Mouse (Mus musculus): ENCODE results near the gene 1700015F17Rik.

1700015F17Rik gene

DNA sequence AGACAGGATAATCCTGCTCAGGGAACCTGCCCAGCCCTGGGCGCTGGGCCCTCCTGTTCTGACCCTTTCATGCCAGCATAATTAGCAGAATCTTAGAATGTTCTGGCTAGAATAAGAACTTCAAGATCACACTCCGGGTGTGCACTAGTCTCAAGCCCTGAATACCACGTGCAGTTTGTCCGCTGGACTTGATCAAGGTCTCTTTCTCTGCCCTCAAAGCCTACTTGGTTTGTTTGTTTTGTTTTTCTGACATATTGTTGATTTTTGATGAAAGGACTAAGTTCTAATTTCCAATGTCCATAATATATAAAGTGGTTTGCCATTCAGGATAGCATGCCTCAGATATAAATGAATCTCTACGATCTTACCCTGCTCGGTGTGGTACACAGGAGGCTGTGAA lies at the start of gene 1700015F17Rik:
Gene 1700015F17Rik (minus strand): TSS at position 101 of the 400 bp plus-strand sequence.
- DNase-seq, result no peak

DNA sequence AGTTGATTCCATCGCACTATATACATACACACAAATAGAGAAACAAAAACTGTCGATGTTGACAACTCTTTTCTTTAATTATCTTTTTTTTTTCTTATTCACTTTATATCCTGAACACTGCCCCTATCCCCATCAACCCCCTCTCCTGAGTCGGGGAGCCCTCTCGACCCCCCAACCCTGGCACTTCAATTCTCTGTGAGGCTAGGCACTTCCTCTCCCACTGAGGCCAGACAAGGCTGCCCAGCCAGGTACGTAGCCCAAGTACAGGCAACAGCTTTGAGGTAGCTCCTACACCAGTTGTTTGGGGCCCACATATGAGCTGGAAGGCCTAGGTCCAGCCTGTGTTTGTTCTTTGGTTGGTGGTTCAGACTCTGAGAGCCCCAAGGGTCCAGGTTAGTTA lies 36.5 kb upstream of the 1700015F17Rik start:
- DNase-seq, result no peak

- DNase-seq, result peak; percentile 98 to 99
These were observed 35.5 kb upstream of the 1700015F17Rik start, which contains the start of gene Cldn12 for GRCm38 (mm10) chr5:5514196-5515076. Gene Cldn12, minus strand, starts transcription at chr5:5514958.

GRCm38 (mm10) chr5:5511401-5511800 lies 32.5 kb upstream of the 1700015F17Rik start:
- DNase-seq, result no peak

DNA sequence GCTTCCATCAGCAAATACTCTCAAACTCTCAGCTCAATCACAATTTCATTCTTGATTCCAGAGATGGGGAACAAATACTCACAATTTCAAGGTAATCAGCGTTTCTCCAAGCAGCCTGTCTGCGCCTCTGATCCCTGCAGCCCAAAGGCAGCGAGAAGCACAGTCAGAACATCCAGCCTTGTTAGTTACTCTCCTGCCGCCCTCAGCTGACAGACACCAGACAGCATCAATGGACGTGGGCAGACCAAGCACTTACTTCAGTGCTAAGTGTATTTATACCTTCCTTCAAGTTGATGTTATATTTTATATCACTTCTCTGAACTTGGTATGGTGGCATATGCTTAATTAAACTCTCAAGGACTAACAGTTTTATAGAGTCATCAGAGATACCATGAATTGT lies 32.0 kb upstream of the 1700015F17Rik start:
- no peak for DNase-seq

DNA sequence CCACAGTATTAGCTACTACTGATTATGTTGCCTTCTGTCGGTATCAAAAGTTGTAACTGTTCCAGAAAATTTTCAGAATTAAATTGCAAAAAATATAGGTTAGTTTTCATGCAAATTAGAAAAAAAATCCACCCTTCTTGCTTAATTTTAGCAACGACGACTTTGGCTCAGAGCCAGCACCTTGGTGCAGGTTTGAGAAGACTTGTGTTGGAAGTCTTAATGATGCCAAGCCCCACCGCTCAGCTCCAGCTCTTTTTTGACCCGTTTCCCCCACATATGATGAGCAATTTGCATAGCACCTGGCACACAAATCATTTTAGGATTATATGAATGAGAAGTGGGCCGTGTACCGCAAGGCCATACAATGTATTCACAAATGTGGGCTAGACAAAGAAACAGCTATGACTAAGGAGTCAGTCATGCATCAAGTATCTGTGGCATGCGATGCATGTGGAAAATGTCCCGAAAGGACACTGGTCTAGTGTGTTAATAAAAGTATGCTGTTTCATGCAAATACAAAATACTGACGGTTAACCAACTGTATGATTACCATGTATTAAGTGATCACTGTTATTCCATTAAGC lies 31.5 kb upstream of the 1700015F17Rik start:
- peak; percentile 43 to 63 for DNase-seq

DNA sequence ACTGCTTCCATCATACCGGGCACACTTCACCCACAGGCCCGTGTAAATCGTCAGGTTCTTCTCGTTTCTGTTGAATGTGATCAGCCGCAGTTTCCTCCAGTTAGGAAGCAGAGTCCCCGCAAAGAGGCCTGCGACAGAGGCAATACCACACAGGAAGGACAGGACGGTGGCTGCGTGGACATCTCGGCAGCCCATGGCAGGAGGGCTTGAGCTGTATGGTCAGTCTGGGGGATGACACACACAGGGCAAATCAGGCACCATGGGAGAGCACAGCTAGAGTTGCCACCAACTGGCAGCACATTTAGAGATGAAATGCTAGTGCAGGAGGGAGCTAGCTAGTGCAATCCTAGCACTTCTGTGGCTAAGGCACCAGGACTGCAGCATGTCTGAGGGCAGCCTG lies 29.3 kb upstream of the 1700015F17Rik start:
- peak in 1 of 2 experiments; percentile 46 for DNase-seq

DNA sequence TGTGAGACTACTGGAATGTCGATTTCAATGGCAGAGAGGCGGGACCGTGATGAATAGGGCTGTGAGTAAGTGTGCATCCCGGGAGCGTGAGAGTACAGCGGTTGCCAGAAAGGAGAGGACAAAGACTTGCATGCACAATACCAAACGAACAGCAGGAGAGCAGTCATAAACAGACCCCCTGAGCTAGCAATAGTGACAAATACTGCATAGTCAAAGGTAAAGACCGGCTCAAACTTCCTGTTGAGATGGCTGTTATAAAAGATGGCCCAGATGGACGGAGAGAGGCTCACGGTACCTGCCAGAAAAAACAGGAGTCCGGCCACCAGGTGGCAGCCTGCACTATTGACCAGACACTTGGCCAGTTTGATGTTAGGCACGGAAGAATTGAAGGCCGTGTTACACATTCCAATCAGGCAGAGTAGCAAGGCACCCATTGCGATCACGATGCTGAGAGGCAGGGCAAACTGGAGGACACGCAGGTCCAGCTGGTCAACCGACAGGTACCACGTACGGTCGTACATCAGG lies 28.8 kb upstream of the 1700015F17Rik start:
- DNase-seq, result peak; percentile 90 to 94

DNA sequence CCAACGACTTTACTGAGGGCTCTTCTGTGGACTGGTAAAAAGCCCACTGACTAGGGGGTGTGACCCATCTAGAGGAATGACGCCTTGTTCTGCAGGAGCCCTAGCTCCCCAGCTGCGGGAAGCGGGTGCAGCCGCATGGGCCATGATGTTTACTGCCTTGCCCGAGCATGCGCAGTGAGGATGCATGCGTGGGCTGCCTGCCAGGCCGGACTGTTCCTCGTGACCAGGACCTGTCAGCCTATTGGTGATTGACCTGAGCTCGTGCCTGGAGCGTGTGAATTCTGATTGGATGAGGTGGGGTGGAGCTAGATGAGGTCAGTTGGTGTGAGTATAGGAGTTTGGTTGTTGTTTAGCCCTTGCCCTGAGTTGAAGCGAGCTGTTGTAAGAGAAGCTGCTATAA lies 25.5 kb upstream of the 1700015F17Rik start:
- DNase-seq, result peak in 1 of 2 experiments; percentile 43

DNA sequence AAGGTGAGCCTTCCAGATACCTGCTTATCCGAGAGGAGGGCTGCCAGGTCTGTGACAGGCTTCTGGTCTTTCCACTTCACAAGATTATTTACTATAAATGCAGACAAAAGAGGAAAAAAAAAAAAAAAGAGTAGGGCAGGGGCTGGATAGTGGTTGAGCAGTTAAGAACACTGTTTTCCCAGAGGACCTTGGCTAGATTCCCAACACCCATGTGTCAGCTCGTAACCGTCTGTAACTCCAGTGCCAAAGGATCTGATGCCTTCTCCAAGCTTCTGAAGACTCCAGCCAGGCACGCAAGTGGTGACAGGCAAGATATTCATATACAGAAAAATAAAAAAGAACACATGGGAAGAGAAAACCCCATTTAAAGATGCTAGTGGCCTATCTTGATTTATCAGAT lies 24.4 kb upstream of the 1700015F17Rik start:
- peak in 1 of 2 experiments; percentile 25 for DNase-seq

- DNase-seq, result no peak
These were observed 22.6 kb upstream of the 1700015F17Rik start for GRCm38 (mm10) chr5:5501583-5501982.

- no peak for DNase-seq
These were observed 17.4 kb upstream of the 1700015F17Rik start for GRCm38 (mm10) chr5:5496393-5496792.

- no peak for DNase-seq
These were observed 16.1 kb upstream of the 1700015F17Rik start for GRCm38 (mm10) chr5:5495042-5495441.

- peak; percentile 35 to 53 for DNase-seq
These were observed 15.5 kb upstream of the 1700015F17Rik start for GRCm38 (mm10) chr5:5494269-5495005.

GRCm38 (mm10) chr5:5492163-5492562 lies 13.2 kb upstream of the 1700015F17Rik start:
- DNase-seq, result no peak

DNA sequence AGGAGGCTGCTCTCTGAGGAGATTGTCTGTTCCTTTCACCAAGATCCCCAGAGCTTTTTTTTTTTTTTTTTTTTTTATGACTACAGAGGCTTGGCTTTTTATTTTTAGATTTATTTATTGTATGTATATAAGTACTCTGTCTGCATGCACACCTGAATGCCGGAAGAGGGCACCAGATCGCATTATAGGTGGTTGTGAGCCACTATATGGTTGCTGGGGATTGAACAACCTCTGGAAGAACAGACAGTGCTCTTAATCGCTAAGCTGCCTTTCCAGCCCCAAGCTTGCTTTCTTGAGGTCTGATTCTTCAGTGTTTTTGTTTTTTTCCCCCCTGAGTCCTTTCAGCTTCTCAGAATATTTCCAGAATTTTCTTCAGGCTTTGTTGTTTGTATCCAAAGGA lies 7.1 kb upstream of the 1700015F17Rik start:
- no peak for DNase-seq

DNA sequence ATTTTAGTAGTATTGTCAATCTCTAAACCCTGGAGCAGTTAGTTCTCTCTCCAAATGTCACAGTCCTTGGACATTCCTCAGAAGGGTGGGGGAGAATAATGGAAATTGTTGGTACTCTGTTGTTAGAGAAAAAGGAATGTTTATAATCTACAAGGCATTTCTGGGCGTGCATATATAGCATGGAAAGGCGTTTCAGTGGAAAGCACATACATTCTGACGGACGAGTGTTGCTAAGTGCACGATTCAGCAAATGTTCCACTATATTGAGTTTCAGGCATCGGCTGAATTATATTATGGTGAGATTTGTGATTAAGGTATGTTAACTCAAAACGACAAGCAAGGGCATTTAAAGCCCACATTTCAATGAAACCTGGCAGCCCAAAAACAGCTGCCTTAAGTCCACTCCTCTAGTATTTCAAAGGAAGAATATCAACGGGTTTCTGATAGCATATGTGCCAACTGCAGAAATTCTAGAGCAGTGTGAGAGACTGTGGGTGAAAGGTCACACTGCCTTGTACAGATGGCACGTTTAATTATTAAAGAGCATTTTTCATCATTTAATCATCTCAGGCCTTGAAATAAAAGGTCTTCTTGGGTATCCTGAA lies 4.4 kb upstream of the 1700015F17Rik start:
- no peak for DNase-seq

- no peak for DNase-seq
These were observed 2.7 kb upstream of the 1700015F17Rik start for GRCm38 (mm10) chr5:5481662-5482061.

DNA sequence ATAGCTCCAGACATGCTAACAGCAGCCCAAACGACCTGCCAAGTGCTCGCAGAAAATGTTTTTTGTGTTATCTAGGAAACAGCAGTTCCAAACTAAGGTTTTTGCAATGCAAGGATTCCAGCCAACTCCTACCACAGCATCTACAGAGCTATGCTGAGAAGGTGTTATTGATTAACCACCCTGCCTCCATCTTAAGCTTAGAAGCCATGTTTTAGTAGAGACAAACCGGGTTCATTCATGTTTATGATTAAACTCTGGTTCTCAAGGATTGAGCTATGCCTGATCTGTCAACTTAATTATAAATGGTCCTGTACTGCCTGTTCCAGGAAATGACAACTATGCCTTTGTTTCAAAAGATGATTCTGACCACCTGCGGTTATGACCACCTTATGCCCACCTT lies 2.8 kb downstream of the 1700015F17Rik start:
- DNase-seq, result no peak

GRCm38 (mm10) chr5:5465256-5465655 lies 13.7 kb downstream of the 1700015F17Rik start:
- no peak for DNase-seq

DNA sequence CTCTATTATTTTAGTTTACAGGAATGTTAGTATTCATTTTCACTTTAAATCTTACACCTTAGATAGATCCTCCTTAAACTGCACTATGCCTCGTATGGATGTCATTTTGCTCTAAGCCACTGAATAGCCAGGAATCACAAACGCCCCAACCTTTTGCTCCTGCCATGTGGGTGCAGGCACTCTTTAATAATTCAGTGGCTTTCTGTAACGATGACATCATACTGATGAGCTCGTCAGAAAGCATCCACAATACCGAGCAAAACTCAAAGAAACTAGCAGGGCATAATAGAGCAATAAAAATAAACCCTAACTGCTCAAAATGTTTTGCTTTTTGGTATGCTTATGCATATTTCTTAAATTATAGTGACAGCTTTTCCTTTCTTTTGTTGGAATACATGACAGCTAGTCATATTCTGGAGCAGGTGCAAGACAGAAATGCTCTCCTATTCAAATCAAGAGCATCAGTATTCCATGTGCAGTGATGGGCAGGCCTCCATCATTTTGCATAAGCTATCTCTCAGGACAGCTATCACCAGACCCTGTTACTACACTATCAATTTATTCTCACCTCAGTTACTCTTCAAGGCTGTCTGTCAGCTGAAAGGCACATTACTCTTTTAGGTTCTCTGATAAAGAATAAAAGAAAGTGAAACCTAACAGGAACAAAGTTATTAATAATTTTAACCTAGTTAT lies 47.1 kb downstream of the 1700015F17Rik start:
- DNase-seq, result no peak

DNA sequence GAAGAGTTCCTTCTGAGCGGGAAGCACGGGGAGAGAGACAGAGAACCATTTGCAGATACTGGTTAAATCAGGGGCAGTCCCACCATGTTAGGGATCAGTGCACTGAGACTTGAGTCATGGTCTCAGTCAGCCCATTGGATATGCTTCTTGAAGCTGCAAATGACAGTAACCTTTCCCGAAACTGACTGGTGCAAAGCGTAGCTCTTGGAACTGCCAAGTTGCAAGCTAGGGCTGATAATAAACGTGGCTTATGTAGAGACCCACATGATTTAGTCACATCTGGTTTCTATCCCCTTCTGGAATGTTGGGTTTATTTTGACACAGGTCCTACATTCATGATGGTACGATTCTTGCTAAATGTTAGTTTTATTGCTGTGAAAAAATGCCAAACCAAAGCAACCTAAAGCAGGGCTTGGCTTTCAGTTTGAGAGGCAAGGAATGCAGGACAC lies 55.2 kb downstream of the 1700015F17Rik start:
- DNase-seq, result no peak

All from cerebellum, postnatal 25 days (tissue).